Mouse (Mus musculus): ENCODE results near the gene Henmt1.

The Henmt1 gene

GRCm38 (mm10) chr3:108939573-108939972 lies at the start of gene Henmt1:
Henmt1 (plus strand) TSS chr3:108939873.
- no peak for DNase-seq (ENCODE audit: low spot score in 2 of 2)

GRCm38 (mm10) chr3:108889908-108890307 lies 49.8 kb upstream of the Henmt1 start, which contains the start of gene Fndc7:
Fndc7 (minus strand) TSS chr3:108890008.
- DNase-seq (ENCODE audit: low spot score in 2 of 2): no peak

GRCm38 (mm10) chr3:108892080-108892479 lies 47.6 kb upstream of the Henmt1 start:
- DNase-seq (ENCODE audit: low spot score in 2 of 2): no peak

GRCm38 (mm10) chr3:108892914-108893313 lies 46.8 kb upstream of the Henmt1 start:
- DNase-seq (ENCODE audit: low spot score in 2 of 2): no peak

DNA sequence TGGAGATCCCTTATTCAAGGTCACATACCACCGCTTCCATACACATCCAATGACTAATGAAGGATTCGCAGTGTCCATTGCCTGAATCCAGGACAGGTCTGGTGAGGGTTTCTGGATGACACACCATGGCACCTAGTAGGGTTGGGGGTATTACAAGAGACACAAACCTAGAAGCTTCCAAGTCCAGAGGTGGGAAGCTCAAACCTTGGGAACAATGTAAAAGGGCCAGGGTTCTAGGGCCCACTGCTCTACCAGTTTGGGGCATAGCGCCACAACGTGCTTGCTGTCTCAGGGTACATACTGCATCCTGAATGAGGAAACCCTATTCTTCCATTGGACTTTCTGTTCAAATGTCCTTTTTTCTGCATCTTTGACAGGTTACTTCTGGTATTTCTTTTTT lies 41.0 kb upstream of the Henmt1 start:
- DNase-seq (ENCODE audit: low spot score in 2 of 2): no peak

- DNase-seq (ENCODE audit: low spot score in 2 of 2): no peak
Observed at GRCm38 (mm10) chr3:108900147-108900546, 39.5 kb upstream of the Henmt1 start.

DNA sequence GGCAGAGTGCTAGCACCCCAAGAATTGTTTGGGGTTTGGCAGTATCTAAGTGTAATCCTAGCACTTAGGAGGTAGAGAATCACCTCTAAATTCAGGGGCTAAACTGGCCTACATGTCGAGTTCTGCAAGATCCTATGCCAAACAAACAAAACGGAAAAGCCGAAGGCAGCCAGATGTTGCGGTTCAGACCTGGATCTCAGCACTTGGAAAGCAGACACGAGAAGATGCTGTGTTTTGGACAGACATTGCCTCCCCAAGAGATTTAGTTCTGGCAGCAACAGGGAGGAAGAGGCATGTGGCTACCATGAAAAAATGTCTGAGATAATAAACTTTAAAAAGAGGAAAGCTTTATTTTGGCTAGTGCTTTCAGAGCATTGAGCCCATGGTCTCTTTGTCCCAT lies 39.0 kb upstream of the Henmt1 start:
- DNase-seq (ENCODE audit: low spot score in 2 of 2): no peak

- no peak for DNase-seq (ENCODE audit: low spot score in 2 of 2)
Observed at GRCm38 (mm10) chr3:108902038-108902437, 37.6 kb upstream of the Henmt1 start.

DNA sequence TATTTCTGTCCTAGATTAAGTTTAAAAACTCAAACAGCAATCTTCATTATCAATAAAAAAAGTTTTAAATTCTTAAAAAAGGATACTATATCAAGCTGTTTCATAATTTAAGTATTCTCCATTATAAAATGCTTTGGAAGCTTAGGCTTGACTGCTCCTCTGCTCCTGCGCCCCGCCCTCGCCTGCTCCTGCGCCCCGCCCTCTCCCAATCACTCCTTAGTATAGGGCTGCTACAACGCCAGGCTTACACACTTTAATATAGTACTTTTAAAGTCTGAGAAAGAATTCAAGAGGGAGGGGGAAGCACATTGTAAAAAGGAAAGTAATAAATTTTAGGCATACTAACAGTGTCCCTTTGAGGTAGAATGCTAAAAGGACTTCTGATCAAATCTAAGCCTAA lies 36.7 kb upstream of the Henmt1 start:
- no peak for DNase-seq (ENCODE audit: low spot score in 2 of 2)

- no peak for DNase-seq (ENCODE audit: low spot score in 2 of 2)
Observed at GRCm38 (mm10) chr3:108910303-108911080, 29.2 kb upstream of the Henmt1 start.

GRCm38 (mm10) chr3:108911081-108911547 lies 28.6 kb upstream of the Henmt1 start:
- peak in 1 of 2 experiments; percentile 21 for DNase-seq (ENCODE audit: low spot score in 2 of 2)

DNA sequence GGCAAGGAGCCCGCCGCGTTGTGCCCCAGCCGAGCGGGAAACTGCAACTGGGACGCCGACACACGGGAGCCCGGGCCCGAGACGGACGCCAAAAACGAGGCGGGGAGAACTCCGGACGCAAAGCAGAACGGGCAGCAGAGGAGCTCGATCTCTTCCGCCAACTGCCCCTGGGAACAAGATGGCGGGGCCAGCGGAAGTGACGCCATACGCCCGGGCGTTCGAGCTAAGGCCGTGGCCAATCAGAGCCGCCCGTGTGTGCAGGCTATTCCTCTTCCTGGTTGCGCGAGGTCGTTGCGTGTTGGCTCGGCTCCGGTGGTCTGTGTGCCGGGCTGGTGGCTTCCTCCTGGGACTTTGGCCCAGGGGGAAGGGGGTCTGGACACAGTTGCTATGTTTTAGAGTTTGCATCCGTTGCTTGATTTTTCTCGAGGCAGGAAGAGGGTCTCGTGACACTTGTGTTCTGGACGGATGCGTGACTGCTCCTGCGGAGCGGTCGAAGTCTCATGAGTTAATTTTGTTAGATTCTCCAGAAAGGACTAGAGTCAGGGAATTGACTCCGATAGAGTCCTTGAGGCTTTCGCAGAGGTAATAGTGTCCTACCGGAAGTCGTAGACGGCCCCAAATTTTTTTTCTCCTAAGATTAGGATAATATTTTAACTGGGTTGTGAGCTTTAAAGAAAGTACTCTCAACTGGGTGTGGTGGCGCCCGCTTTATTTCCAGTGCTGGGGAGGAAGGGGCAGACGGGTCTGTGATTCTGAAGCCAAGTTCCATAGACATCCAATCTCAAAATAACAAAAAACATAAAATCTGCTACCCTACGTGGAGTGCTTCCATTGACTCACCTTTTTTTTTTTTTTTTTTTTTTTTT lies 27.9 kb upstream of the Henmt1 start, which contains the start of gene Prpf38b:
TSS of gene Prpf38b (minus strand) at position 180 of the 866 bp plus-strand sequence.
- DNase-seq (ENCODE audit: low spot score in 2 of 2): peak; percentile 81 to 91

- DNase-seq (ENCODE audit: low spot score in 2 of 2): no peak
Observed at GRCm38 (mm10) chr3:108915999-108916398, 23.7 kb upstream of the Henmt1 start.

- DNase-seq (ENCODE audit: low spot score in 2 of 2): no peak
Observed at GRCm38 (mm10) chr3:108916857-108917256, 22.8 kb upstream of the Henmt1 start.

GRCm38 (mm10) chr3:108917986-108918385 lies 21.7 kb upstream of the Henmt1 start:
- DNase-seq (ENCODE audit: low spot score in 2 of 2): no peak

- no peak for DNase-seq (ENCODE audit: low spot score in 2 of 2)
Observed at GRCm38 (mm10) chr3:108918852-108919251, 20.8 kb upstream of the Henmt1 start.

DNA sequence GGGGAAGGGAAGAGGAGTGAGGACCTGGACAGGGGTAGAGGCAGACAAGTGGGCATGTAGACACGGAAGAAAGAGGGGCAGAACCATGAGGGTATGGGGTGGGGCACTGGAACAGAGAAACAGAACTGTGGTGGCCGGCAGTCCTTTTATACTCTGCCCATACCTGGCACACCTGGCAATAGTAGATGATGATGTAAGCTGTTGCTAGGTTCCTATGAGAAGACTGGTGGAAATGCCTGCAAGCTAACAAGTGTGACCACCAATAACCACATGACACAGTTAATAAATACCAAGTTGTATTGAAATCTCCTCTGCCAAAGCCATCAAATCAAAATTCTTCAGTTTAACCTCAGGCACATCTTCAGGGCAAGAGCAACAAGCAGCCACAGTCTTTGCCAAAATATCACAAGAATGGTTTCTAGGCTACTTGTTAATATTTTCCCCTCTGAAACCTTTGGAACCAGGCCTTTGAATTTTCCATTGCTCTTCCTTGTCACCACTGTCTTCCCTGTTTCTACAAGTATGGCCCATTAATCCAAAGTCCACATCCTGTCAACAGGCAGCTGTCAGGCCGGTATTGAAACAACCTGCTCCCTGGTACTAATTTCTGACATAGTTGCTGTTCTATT lies 19.1 kb upstream of the Henmt1 start:
- DNase-seq (ENCODE audit: low spot score in 2 of 2): no peak

DNA sequence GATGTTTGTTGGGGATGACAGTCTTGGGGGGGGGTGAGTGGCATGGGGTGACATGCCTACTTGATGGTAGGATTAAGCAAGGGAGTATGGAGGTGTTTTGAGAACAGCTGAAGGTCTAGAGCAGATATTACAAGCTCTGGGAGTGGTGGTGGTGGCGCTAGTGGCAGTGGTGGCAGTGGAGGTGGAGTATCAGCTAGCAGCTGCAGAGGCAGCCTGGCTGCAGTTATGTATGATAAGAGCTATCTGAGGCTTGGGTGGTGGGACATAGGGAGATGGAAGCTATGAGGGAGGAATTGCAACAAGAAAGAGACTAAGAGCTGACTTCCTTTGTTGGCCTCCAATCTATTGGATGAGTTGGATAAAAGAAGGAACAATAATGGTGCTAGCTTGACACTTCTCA lies 17.9 kb upstream of the Henmt1 start:
- DNase-seq (ENCODE audit: low spot score in 2 of 2): no peak

DNA sequence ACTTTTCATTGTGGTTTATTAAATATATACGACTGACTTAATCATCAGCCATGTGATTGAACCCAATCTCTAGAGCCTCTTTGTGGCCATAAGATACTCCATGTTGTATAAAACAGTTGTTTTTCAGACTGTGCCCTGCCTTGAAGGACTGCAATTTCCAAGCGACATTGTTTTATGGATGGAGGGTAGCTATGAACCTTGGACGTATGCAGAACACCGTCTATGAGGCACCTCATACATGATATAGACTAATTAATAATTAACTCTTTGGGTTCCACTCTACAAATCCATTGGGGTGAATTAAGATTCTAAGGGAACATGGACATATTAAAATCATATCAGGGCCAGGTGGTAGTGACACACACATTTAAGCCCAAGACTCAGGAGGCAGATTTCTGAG lies 14.0 kb upstream of the Henmt1 start:
- no peak for DNase-seq (ENCODE audit: low spot score in 2 of 2)

GRCm38 (mm10) chr3:108926308-108926707 lies 13.4 kb upstream of the Henmt1 start:
- DNase-seq (ENCODE audit: low spot score in 2 of 2): no peak

DNA sequence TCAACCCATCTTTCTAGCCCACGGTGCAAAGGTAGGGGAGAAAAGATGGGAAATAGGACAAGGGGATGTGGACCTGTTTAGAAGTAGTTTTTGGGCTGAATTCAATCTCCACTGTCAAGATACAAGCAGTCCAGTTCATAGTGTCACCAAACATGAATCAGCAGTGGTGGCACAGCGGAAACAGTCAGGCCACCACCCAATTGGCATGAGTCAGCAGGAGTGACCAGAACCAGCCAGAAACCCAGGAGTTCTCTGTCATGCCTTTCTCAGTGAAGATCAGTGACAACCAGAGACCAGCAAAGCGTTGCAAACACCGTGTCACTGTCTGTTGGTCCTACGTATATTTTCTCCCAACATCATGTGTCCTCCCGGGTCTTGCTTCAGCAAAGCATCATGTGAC lies 6.1 kb upstream of the Henmt1 start:
- DNase-seq (ENCODE audit: low spot score in 2 of 2): no peak

- DNase-seq (ENCODE audit: low spot score in 2 of 2): no peak
Observed at GRCm38 (mm10) chr3:108938691-108939090, 982 bp upstream of the Henmt1 start.
